In the genomic region with DNA sequence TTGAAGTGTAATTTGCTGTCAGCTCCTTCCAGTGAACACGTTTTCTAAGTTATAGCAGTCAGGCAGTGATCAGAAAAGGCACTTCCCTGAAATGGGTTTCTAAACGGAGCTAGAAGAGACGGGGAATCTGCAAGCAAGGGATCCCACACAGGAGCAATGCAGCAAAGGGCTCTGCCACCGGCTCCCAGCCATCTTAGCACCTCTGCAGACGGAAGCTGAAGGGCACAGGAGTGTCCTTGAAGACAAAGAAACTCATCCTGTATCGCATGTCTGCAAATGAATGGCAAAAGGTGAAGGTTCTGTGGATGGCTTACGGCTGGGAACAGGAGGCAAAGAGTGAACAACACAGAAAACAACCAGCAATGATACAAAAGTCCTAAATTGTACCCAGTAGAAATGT, we compare ENCODE assay signal across 22 mouse cellular contexts.
A peak's percentile ranks its signal among the peaks of the same experiment; 100 is the strongest.
DNase-seq lines count a peak whose midpoint lies in the region; ATAC-seq and TF ChIP-seq lines count a peak whose summit lies in the region.
"Had no signal": no experiment of that assay in that cellular context is flagged by ENCODE, and none has a peak within 500 bp of the region (broad histone marks: within the 10 kb centered on the region; RNA-seq: fewer than 3 reads in every experiment).

No protein-coding gene starts in this region.

- intact Hi-C loops in heart, postnatal 14 days (cut with DNase I) = no loop called here

- no peak for TF ChIP-seq CTCF in stomach, postnatal 0 days (IDR thresholded peaks at IDR 0.05; ENCODE audit: low read depth)

- TF ChIP-seq EP300 in stomach, postnatal 0 days (optimal IDR thresholded peaks at IDR 0.05) = no peak

- ATAC-seq in stomach, embryonic 16.5 days (ENCODE audit: insufficient read depth, low FRiP score) = no peak
- ATAC-seq in stomach, postnatal 0 days (ENCODE audit: low FRiP score, low TSS enrichment) = no peak
- no peak for ATAC-seq in hindbrain, embryonic 16.5 days
- ATAC-seq: intestine, embryonic 15.5 days had no signal

- H3K4me1 ChIP-seq in heart, embryonic 10.5 days = peaks cover 33% of the 10 kb centered on the region
- H3K4me1 ChIP-seq in stomach, embryonic 16.5 days (ENCODE audit: control insufficient read depth, insufficient read depth, low read length) = peaks cover 25% of the 10 kb centered on the region
- peaks cover 4% of the 10 kb centered on the region; the same call in 1 of the 2 replicates for H3K4me1 ChIP-seq in stomach, postnatal 0 days (replicated peaks; ENCODE audit: control insufficient read depth, insufficient read depth)
- peaks cover 17% of the 10 kb centered on the region for H3K4me1 ChIP-seq in hindbrain, embryonic 16.5 days (ENCODE audit: control insufficient read depth, insufficient read depth, low read depth, low read length)

- DNase-seq in heart, embryonic 10.5 days (ENCODE audit: low spot score) = no peak
- DNase-seq in heart, postnatal 14 days = no peak
- no peak for DNase-seq in stomach, postnatal 0 days (ENCODE audit: low spot score)
- no peak for DNase-seq in right cerebral cortex, postnatal 14 days
- no peak for DNase-seq in cerebellum, adult 9-11 months
- DNase-seq: cerebellum, postnatal 10 days; gastrocnemius, postnatal 36 days; heart, postnatal 36 days; kidney, postnatal 4 days; layer of hippocampus, adult 9-11 months; left cerebral cortex, postnatal 4 days; lung, adult 18-20 months; retina, postnatal 1 day; right cerebral cortex, postnatal 4 days; thymus, postnatal 25 days had no signal

- H3K9ac ChIP-seq in stomach, embryonic 16.5 days (ENCODE audit: low read length) = 0 out of 2 replicates have a peak overlapping the region, but pooled peaks have one; percentile 21
- H3K9ac ChIP-seq in stomach, postnatal 0 days (ENCODE audit: low read length) = no peak overlapping the region
- peak overlapping the region; percentile 22; the same call in 1 of the 2 replicates for H3K9ac ChIP-seq in hindbrain, embryonic 16.5 days (ENCODE audit: low read depth, low read length)
- H3K9ac ChIP-seq: intestine, embryonic 15.5 days; kidney, embryonic 15.5 days had no signal

- H3K27ac ChIP-seq in heart, embryonic 10.5 days = peak overlapping the region; percentile 59
- no peak overlapping the region for H3K27ac ChIP-seq in stomach, embryonic 16.5 days (ENCODE audit: low read length)
- H3K27ac ChIP-seq in stomach, postnatal 0 days (replicated peaks) = no peak overlapping the region
- no peak overlapping the region for H3K27ac ChIP-seq in hindbrain, embryonic 16.5 days (ENCODE audit: low read depth, low read length)
- H3K27ac ChIP-seq: intestine, embryonic 15.5 days; kidney, embryonic 15.5 days; left cerebral cortex, adult 2 months had no signal

- no peak overlapping the region for H3K4me2 ChIP-seq in stomach, embryonic 16.5 days (ENCODE audit: low read depth, low read length)
- no peak overlapping the region for H3K4me2 ChIP-seq in stomach, postnatal 0 days (replicated peaks; ENCODE audit: low read depth)
- H3K4me2 ChIP-seq in hindbrain, embryonic 16.5 days (ENCODE audit: low read length) = no peak overlapping the region
- H3K4me2 ChIP-seq: heart, embryonic 11.5 days; intestine, embryonic 15.5 days; kidney, embryonic 15.5 days had no signal

- H3K4me3 ChIP-seq in heart, embryonic 10.5 days = no peak overlapping the region
- H3K4me3 ChIP-seq in stomach, embryonic 16.5 days (replicated peaks; ENCODE audit: low read length) = no peak overlapping the region
- no peak overlapping the region for H3K4me3 ChIP-seq in stomach, postnatal 0 days (ENCODE audit: low read depth, low read length)
- no peak overlapping the region for H3K4me3 ChIP-seq in hindbrain, embryonic 16.5 days (ENCODE audit: low read length)
- H3K4me3 ChIP-seq: intestine, embryonic 15.5 days; kidney, embryonic 15.5 days; left cerebral cortex, adult 2 months had no signal

- no peaks in the 10 kb centered on the region for H3K27me3 ChIP-seq in heart, embryonic 10.5 days (ENCODE audit: insufficient read depth, poor library complexity, severe bottlenecking)
- no peaks in the 10 kb centered on the region for H3K27me3 ChIP-seq in stomach, embryonic 16.5 days (ENCODE audit: control insufficient read depth, insufficient read depth, low read length)
- no peaks in the 10 kb centered on the region for H3K27me3 ChIP-seq in stomach, postnatal 0 days (ENCODE audit: control insufficient read depth, insufficient read depth, low read length)
- no peaks in the 10 kb centered on the region for H3K27me3 ChIP-seq in hindbrain, embryonic 16.5 days (replicated peaks; ENCODE audit: control insufficient read depth, insufficient read depth, low read length)
- H3K27me3 ChIP-seq: intestine, embryonic 15.5 days; kidney, embryonic 15.5 days; megakaryocyte, embryonic 14.5 days had no signal

- no peaks in the 10 kb centered on the region for H3K9me3 ChIP-seq in heart, embryonic 10.5 days
- no peaks in the 10 kb centered on the region for H3K9me3 ChIP-seq in stomach, embryonic 16.5 days (replicated peaks; ENCODE audit: control insufficient read depth, low read length)
- no peaks in the 10 kb centered on the region for H3K9me3 ChIP-seq in stomach, postnatal 0 days (ENCODE audit: control insufficient read depth, low read length)
- H3K9me3 ChIP-seq in hindbrain, embryonic 16.5 days (ENCODE audit: control insufficient read depth, low read length) = no peaks in the 10 kb centered on the region
- H3K9me3 ChIP-seq: intestine, embryonic 15.5 days; kidney, embryonic 15.5 days had no signal

- no peaks in the 10 kb centered on the region for H3K36me3 ChIP-seq in heart, embryonic 10.5 days
- no peaks in the 10 kb centered on the region for H3K36me3 ChIP-seq in stomach, embryonic 16.5 days (ENCODE audit: control insufficient read depth, insufficient read depth, low read length)
- no peaks in the 10 kb centered on the region for H3K36me3 ChIP-seq in stomach, postnatal 0 days (ENCODE audit: control insufficient read depth, insufficient read depth, low read length)
- H3K36me3 ChIP-seq in hindbrain, embryonic 16.5 days (ENCODE audit: control insufficient read depth, insufficient read depth, low read length) = no peaks in the 10 kb centered on the region
- H3K36me3 ChIP-seq: intestine, embryonic 15.5 days; kidney, embryonic 15.5 days had no signal

- WGBS in heart, embryonic 10.5 days = 66% methylated on average over 7 of the region's 7 CpGs
- WGBS in stomach, embryonic 16.5 days = 80% methylated on average over 7 of the region's 7 CpGs
- WGBS in stomach, postnatal 0 days = 76% methylated on average over 7 of the region's 7 CpGs
- WGBS in hindbrain, embryonic 16.5 days = 68% methylated on average over 7 of the region's 7 CpGs
